Mouse (Mus musculus) CH12.LX (cell line): ENCODE results near the gene Sgsm1.

Experiments
- BHLHE40 ChIP-seq: IDR thresholded peaks from 2 replicates; pipeline ENCODE4 v1.6.1; 2011; ENCODE audit warnings: mild to moderate bottlenecking, low read depth, low read length, improper control_type of control experiment
- CHD2 ChIP-seq: IDR thresholded peaks from 2 replicates; pipeline ENCODE4 v1.6.1; 2011; ENCODE audit warnings: low read length, improper control_type of control experiment
- CTCF ChIP-seq, 2 experiments: IDR thresholded peaks in 1 of 2; conservative IDR thresholded peaks in 1 of 2; 2 replicates each; pipeline ENCODE4 v1.5.1; 2011 to 2012; ENCODE audit warnings: low read depth in 2 of 2, low read length in 2 of 2, improper control_type of control experiment in 1 of 2, inconsistent platforms in 1 of 2, mild to moderate bottlenecking in 1 of 2, moderate library complexity in 1 of 2
- ELF1 ChIP-seq: IDR thresholded peaks from 2 replicates; pipeline ENCODE4 v1.6.1; 2014; ENCODE audit warnings: low read depth, mild to moderate bottlenecking, inconsistent platforms, low read length, improper control_type of control experiment
- EP300 ChIP-seq: IDR thresholded peaks from 2 replicates; pipeline ENCODE4 v1.6.1; 2011; ENCODE audit warnings: low read length, improper control_type of control experiment
- HCFC1 ChIP-seq: IDR thresholded peaks from 2 replicates; pipeline ENCODE4 v1.6.1; 2012; ENCODE audit warnings: low read depth, mild to moderate bottlenecking, inconsistent platforms, low read length, improper control_type of control experiment
- MAFK ChIP-seq: IDR thresholded peaks from 2 replicates; pipeline ENCODE4 v1.6.1; 2011; ENCODE audit warnings: low read length, improper control_type of control experiment; ENCODE audit not compliant: insufficient replicate concordance
- MAX ChIP-seq: IDR thresholded peaks from 2 replicates; pipeline ENCODE4 v1.6.1; 2011; ENCODE audit warnings: low read length, improper control_type of control experiment
- NRF1 ChIP-seq: IDR thresholded peaks from 2 replicates; pipeline ENCODE4 v1.6.1; 2014; ENCODE audit warnings: low read depth, mild to moderate bottlenecking, inconsistent platforms, low read length, improper control_type of control experiment, moderate library complexity
- POLR2A ChIP-seq: IDR thresholded peaks from 2 replicates; pipeline ENCODE4 v1.6.1; 2011; ENCODE audit warnings: low read depth, mild to moderate bottlenecking, improper control_type of control experiment, low read length
- RAD21 ChIP-seq: IDR thresholded peaks from 2 replicates; pipeline ENCODE4 v1.6.1; 2011; ENCODE audit warnings: low read depth, mild to moderate bottlenecking, low read length, improper control_type of control experiment, moderate library complexity
- SMC3 ChIP-seq: IDR thresholded peaks from 2 replicates; pipeline ENCODE4 v1.6.1; 2011; ENCODE audit warnings: low read depth, low read length, improper control_type of control experiment
- USF2 ChIP-seq: conservative IDR thresholded peaks from 2 replicates; pipeline ENCODE4 v1.6.1; 2011; ENCODE audit warnings: low read depth, low read length, improper control_type of control experiment
- ZMIZ1 ChIP-seq: IDR thresholded peaks from 2 replicates; pipeline ENCODE4 v1.6.1; 2012; ENCODE audit warnings: low read depth, mild to moderate bottlenecking, inconsistent platforms, low read length, improper control_type of control experiment

GRCm38 (mm10) chr5:113358833-113359232 lies 48.2 kb upstream of the Sgsm1 start:
- TF ChIP-seq CTCF (conservative IDR thresholded peaks at IDR 0.05 in 1 of 2, IDR thresholded peaks at IDR 0.05 in 1 of 2; ENCODE audit: low read depth in 2 of 2, low read length in 2 of 2) (no peak), SMC3 (no peak), MAX (no peak), HCFC1 (no peak), RAD21 (no peak), ZMIZ1 (no peak), EP300 (no peak), POLR2A (no peak), ELF1 (no peak), CHD2 (no peak), BHLHE40 (no peak), NRF1 (no peak), USF2 (no peak), MAFK (no peak)
